In the genomic region with DNA sequence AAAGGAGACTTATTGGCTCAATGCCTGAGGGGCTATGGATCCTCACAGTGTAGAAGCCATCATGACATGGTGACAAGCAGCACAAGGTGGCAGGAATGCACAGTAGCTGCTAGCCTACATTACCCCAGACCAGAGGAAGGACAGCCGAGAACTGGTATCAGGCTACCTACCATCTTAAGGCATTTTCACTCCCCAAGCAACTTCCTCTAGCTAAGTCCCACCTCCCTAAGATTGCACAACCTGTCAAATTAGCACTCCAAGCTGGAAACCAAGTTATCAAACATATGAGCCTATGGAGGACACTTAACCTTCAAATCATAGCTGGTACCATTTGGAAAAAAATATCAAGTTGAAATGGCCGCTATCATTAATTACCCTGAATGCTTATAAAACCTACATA, we compare ENCODE assay signal across 27 mouse cellular contexts.
"Had no signal": no experiment of that assay in that cellular context is flagged by ENCODE, and none has a peak within 500 bp of the region (broad histone marks: within the 10 kb centered on the region; RNA-seq: fewer than 3 reads in every experiment).

No protein-coding gene starts in this region.

- H3K9ac ChIP-seq: heart, embryonic 13.5 days; heart, embryonic 15.5 days; hindbrain, embryonic 13.5 days; hindbrain, embryonic 15.5 days; kidney, embryonic 15.5 days; limb, embryonic 12.5 days had no signal

- ATAC-seq: hindbrain, postnatal 0 days; intestine, embryonic 16.5 days had no signal

- H3K4me2 ChIP-seq: heart, embryonic 11.5 days; heart, embryonic 13.5 days; heart, embryonic 15.5 days; hindbrain, embryonic 13.5 days; hindbrain, embryonic 15.5 days; kidney, embryonic 15.5 days; limb, embryonic 12.5 days; liver, embryonic 11.5 days had no signal

- H3K9me3 ChIP-seq: heart, embryonic 13.5 days; heart, embryonic 15.5 days; hindbrain, embryonic 13.5 days; hindbrain, embryonic 15.5 days; kidney, embryonic 15.5 days; limb, embryonic 10.5 days; limb, embryonic 12.5 days had no signal

- H3K27me3 ChIP-seq: heart, embryonic 13.5 days; heart, embryonic 15.5 days; hindbrain, embryonic 13.5 days; hindbrain, embryonic 15.5 days; kidney, embryonic 15.5 days; limb, embryonic 12.5 days had no signal

- DNase-seq: gastrocnemius, adult 2 months; gastrocnemius, postnatal 10 days; gastrocnemius, postnatal 25 days; heart, adult 18-20 months; heart, postnatal 14 days; heart, postnatal 36 days; kidney, adult 11 months; kidney, adult 2 months; kidney, adult 9 months; kidney, postnatal 14 days; kidney, postnatal 36 days; layer of hippocampus, adult 9-11 months; layer of hippocampus, postnatal 36 days; liver had no signal

- H3K4me3 ChIP-seq: gastrocnemius, adult 2 months; heart, embryonic 13.5 days; heart, embryonic 15.5 days; hindbrain, embryonic 13.5 days; hindbrain, embryonic 15.5 days; kidney, embryonic 15.5 days; left cerebral cortex, adult 2 months; limb, embryonic 10.5 days; limb, embryonic 12.5 days had no signal

- H3K27ac ChIP-seq: gastrocnemius, adult 2 months; heart, embryonic 13.5 days; heart, embryonic 15.5 days; hindbrain, embryonic 13.5 days; hindbrain, embryonic 15.5 days; hindbrain, postnatal 0 days; kidney, embryonic 15.5 days; kidney, postnatal 0 days; left cerebral cortex, adult 2 months; limb, embryonic 10.5 days; limb, embryonic 12.5 days had no signal
